Mouse (Mus musculus): Measurements from ENCODE around the gene Rptor. TPM values are rescaled to one million over a fixed set of nuclear protein-coding genes. Genes with fewer than 3 reads are reported as not detected.

Rptor gene
- polyA plus RNA-seq, 1 experiment from 2014 or later = 11.3 TPM

- Histone ChIP-seq H3K27ac (ENCODE audit: low read length) (no peak overlapping the region), H3K9me3 (ENCODE audit: control insufficient read depth, low read length) (no peaks in the 10 kb centered on the region), H3K4me3 (replicated peaks; ENCODE audit: low read length) (no peak overlapping the region), H3K4me2 (ENCODE audit: low read length) (no peak overlapping the region), H3K4me1 (replicated peaks; ENCODE audit: control insufficient read depth, insufficient read depth, low read length) (peaks cover 9% of the 10 kb centered on the region; the same call in 1 of the 2 replicates), H3K9ac (replicated peaks; ENCODE audit: low read depth, low read length) (no peak overlapping the region), H3K27me3 (replicated peaks; ENCODE audit: control insufficient read depth, insufficient read depth, low read length) (no peaks in the 10 kb centered on the region), H3K36me3 (ENCODE audit: control insufficient read depth, insufficient read depth) (no peaks in the 10 kb centered on the region)
- no peak for ATAC-seq
- WGBS = 88% methylated on average over 9 of the region's 9 CpGs
These were observed 122.0 kb downstream of the Rptor start for GRCm38 (mm10) chr11:119724709-119725108.

DNA sequence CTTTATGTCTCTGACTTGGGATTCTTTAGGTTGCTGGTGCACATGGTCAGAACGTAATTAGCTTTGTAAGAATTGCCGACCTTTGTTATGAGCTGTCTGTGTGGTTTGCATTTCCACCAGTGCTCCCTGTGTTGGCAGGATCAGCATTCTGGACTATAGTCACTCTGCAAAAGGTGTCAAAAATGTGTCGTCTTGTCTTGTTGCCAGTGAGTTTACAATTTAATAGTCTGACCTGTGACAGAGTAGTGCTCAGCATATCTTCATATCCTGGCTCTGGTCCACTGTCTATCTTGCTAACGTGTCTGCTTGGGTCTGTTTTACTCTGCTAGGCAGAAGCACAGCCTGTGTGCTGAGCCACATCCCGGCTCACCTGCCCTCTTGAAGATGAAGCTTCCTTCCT lies 128.7 kb downstream of the Rptor start:
- no peaks in the 10 kb centered on the region for H3K9me3 ChIP-seq (ENCODE audit: control insufficient read depth, low read length)
- no peaks in the 10 kb centered on the region for H3K27me3 ChIP-seq (replicated peaks; ENCODE audit: control insufficient read depth, insufficient read depth, low read length)
- WGBS = 73% methylated on average over 5 of the region's 5 CpGs
- H3K9ac ChIP-seq (replicated peaks; ENCODE audit: low read depth, low read length) = no peak overlapping the region
- no peaks in the 10 kb centered on the region for H3K36me3 ChIP-seq (ENCODE audit: control insufficient read depth, insufficient read depth)
- H3K4me1 ChIP-seq (replicated peaks; ENCODE audit: control insufficient read depth, insufficient read depth, low read length) = no peaks in the 10 kb centered on the region
- H3K4me2 ChIP-seq (ENCODE audit: low read length) = no peak overlapping the region
- no peak overlapping the region for H3K27ac ChIP-seq (ENCODE audit: low read length)
- no peak overlapping the region for H3K4me3 ChIP-seq (replicated peaks; ENCODE audit: low read length)
- ATAC-seq = no peak

DNA sequence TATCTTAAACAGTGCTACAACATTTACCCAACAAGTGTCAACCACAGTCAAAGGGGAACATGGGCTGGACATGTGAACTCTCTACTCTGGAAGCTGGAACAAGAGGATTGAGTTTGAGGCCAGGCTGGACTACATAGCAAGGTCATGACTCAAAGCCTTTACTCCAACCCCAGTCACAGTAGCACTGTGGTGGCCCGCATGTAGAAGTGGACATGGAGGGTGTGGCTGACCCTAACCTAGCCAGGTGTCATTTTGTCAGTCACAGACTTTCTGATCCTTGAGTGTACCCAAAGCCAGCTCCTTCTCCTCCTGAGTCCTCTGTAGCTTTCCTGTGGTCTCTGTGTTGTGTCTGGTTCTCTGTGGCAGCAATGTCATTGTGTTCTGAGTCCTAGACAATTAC lies 129.7 kb downstream of the Rptor start:
- Histone ChIP-seq H3K27ac (ENCODE audit: low read length) (no peak overlapping the region), H3K4me2 (ENCODE audit: low read length) (no peak overlapping the region), H3K4me3 (replicated peaks; ENCODE audit: low read length) (no peak overlapping the region), H3K4me1 (replicated peaks; ENCODE audit: control insufficient read depth, insufficient read depth, low read length) (no peaks in the 10 kb centered on the region), H3K36me3 (ENCODE audit: control insufficient read depth, insufficient read depth) (no peaks in the 10 kb centered on the region), H3K9me3 (ENCODE audit: control insufficient read depth, low read length) (no peaks in the 10 kb centered on the region), H3K9ac (replicated peaks; ENCODE audit: low read depth, low read length) (no peak overlapping the region), H3K27me3 (replicated peaks; ENCODE audit: control insufficient read depth, insufficient read depth, low read length) (no peaks in the 10 kb centered on the region)
- ATAC-seq = no peak
- 96% methylated on average over 1 of the region's 1 CpGs for WGBS

DNA sequence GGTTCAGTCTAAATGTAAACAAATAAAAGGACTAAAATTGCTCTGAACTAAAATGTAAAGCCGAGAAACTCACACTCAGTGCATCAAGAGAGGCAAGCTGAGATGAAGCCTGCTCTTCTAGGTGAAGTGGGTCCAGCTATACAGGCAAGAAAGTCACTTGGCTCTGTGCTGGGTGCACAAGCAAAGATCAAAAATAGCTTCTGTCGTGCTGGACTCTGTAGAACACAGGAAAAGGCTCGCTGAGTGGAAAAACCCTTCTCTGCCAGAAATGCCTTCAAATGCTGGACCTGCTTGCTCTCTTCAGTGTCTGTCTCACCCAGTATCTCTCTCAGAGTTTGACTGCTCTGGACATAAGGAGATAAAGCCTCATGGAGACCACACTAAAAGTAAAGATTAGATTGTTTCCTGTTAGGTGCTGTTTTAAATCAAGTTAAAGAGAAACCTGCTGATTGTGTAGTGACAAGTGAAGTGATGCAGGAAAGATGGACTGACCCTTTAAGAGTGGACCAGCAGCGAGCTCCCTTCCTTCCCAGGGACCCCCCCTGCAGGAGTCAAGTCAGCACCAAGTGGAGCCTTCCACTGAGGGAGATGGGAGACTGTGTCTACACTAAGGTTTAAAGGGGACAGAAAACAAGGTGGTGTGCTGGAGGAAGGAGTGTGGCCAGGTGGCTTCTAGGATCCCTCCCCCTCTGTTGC lies 130.4 kb downstream of the Rptor start:
- Histone ChIP-seq H3K4me2 (ENCODE audit: low read length) (no peak overlapping the region), H3K27me3 (replicated peaks; ENCODE audit: control insufficient read depth, insufficient read depth, low read length) (no peaks in the 10 kb centered on the region), H3K36me3 (ENCODE audit: control insufficient read depth, insufficient read depth) (no peaks in the 10 kb centered on the region), H3K27ac (ENCODE audit: low read length) (no peak overlapping the region), H3K9ac (replicated peaks; ENCODE audit: low read depth, low read length) (no peak overlapping the region), H3K4me3 (replicated peaks; ENCODE audit: low read length) (no peak overlapping the region), H3K9me3 (ENCODE audit: control insufficient read depth, low read length) (no peaks in the 10 kb centered on the region), H3K4me1 (replicated peaks; ENCODE audit: control insufficient read depth, insufficient read depth, low read length) (no peaks in the 10 kb centered on the region; the same call in 1 of the 2 replicates)
- no peak for ATAC-seq
- 78% methylated on average over 4 of the region's 4 CpGs for WGBS

DNA sequence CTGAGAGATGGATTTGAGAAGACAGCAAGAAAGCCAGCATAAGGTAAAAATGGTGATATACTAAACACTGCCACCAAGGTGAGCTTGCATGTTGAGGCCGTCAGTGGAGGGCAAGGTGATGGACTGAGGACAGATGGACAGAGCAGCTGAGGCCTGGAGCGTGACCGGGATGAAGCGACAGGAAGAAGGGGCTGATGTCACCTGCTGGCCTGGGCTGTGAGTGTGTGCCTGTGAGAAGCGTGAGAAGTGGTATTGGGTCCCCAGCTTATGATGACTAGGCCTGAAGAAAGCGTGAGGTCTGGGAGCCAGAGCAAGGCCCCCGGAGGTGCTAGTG lies 130.9 kb downstream of the Rptor start:
- Histone ChIP-seq H3K4me3 (replicated peaks; ENCODE audit: low read length) (no peak overlapping the region), H3K27ac (ENCODE audit: low read length) (no peak overlapping the region), H3K9me3 (ENCODE audit: control insufficient read depth, low read length) (no peaks in the 10 kb centered on the region), H3K36me3 (ENCODE audit: control insufficient read depth, insufficient read depth) (no peaks in the 10 kb centered on the region), H3K4me1 (replicated peaks; ENCODE audit: control insufficient read depth, insufficient read depth, low read length) (peaks cover 5% of the 10 kb centered on the region), H3K9ac (replicated peaks; ENCODE audit: low read depth, low read length) (no peak overlapping the region), H3K4me2 (ENCODE audit: low read length) (no peak overlapping the region), H3K27me3 (replicated peaks; ENCODE audit: control insufficient read depth, insufficient read depth, low read length) (no peaks in the 10 kb centered on the region)
- WGBS = 95% methylated on average over 7 of the region's 7 CpGs
- ATAC-seq = no peak

DNA sequence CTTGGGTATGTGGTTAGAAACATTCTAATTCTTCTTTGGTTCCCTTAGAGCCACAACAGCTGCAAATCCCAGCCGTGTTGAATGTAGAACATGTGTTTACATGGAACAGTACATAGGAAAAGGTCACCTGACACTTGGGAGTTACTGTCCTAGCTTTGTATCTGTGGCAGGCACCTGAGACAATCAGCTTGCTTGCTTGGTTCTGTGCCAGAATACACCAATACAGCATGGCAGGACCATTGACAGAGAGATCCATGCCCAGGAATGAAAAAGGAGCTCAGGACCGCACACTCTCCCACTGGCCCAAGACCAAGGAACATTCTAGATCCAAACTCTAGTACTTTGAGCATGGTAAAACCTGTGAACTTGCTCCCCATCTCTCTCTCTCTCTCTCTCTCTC lies 132.4 kb downstream of the Rptor start:
- 68% methylated on average over 2 of the region's 2 CpGs for WGBS
- Histone ChIP-seq H3K27me3 (replicated peaks; ENCODE audit: control insufficient read depth, insufficient read depth, low read length) (no peaks in the 10 kb centered on the region), H3K9ac (replicated peaks; ENCODE audit: low read depth, low read length) (no peak overlapping the region), H3K9me3 (ENCODE audit: control insufficient read depth, low read length) (no peaks in the 10 kb centered on the region), H3K4me1 (replicated peaks; ENCODE audit: control insufficient read depth, insufficient read depth, low read length) (peaks cover 18% of the 10 kb centered on the region), H3K27ac (ENCODE audit: low read length) (no peak overlapping the region), H3K4me2 (ENCODE audit: low read length) (no peak overlapping the region), H3K36me3 (ENCODE audit: control insufficient read depth, insufficient read depth) (no peaks in the 10 kb centered on the region), H3K4me3 (replicated peaks; ENCODE audit: low read length) (no peak overlapping the region)
- ATAC-seq = no peak

GRCm38 (mm10) chr11:119738990-119739846 lies 136.5 kb downstream of the Rptor start:
- Histone ChIP-seq H3K9me3 (ENCODE audit: control insufficient read depth, low read length) (no peaks in the 10 kb centered on the region), H3K4me2 (ENCODE audit: low read length) (no peak overlapping the region), H3K4me1 (replicated peaks; ENCODE audit: control insufficient read depth, insufficient read depth, low read length) (peaks cover 18% of the 10 kb centered on the region), H3K4me3 (replicated peaks; ENCODE audit: low read length) (no peak overlapping the region), H3K27me3 (replicated peaks; ENCODE audit: control insufficient read depth, insufficient read depth, low read length) (no peaks in the 10 kb centered on the region), H3K36me3 (ENCODE audit: control insufficient read depth, insufficient read depth) (no peaks in the 10 kb centered on the region), H3K9ac (replicated peaks; ENCODE audit: low read depth, low read length) (no peak overlapping the region), H3K27ac (ENCODE audit: low read length) (peak overlapping the region; percentile 75)
- peak; percentile 92 for ATAC-seq
- WGBS = 14% methylated on average over 7 of the region's 7 CpGs

DNA sequence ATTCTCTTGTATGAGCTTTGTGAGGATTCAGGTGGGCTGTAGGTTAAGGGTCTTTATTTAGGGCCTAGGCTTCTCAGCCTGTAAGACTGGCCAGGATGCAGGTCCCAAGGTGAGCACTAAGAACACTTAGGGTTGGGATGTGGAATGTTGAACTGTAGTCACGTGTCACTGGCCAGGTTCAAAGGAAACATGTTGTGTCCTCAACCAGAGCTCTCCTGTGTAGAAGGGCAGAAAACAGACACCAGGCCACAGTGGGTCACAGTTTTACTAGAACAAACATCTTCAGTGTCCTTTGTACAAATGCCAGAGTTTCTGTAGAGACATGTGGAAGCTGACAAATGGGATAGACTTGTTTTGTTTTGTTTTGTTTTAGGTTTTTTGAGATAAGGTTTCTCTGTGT lies 138.7 kb downstream of the Rptor start:
- no peaks in the 10 kb centered on the region for H3K36me3 ChIP-seq (ENCODE audit: control insufficient read depth, insufficient read depth)
- whole genome bisulfite sequencing = 91% methylated on average over 1 of the region's 1 CpGs
- peaks cover 33% of the 10 kb centered on the region for H3K4me1 ChIP-seq (replicated peaks; ENCODE audit: control insufficient read depth, insufficient read depth, low read length)
- no peak for ATAC-seq
- H3K27me3 ChIP-seq (replicated peaks; ENCODE audit: control insufficient read depth, insufficient read depth, low read length) = no peaks in the 10 kb centered on the region
- no peak overlapping the region for H3K27ac ChIP-seq (ENCODE audit: low read length)
- H3K4me3 ChIP-seq (replicated peaks; ENCODE audit: low read length) = no peak overlapping the region
- H3K4me2 ChIP-seq (ENCODE audit: low read length) = no peak overlapping the region
- no peaks in the 10 kb centered on the region for H3K9me3 ChIP-seq (ENCODE audit: control insufficient read depth, low read length)
- H3K9ac ChIP-seq (replicated peaks; ENCODE audit: low read depth, low read length) = no peak overlapping the region

GRCm38 (mm10) chr11:119744436-119744835 lies 141.7 kb downstream of the Rptor start:
- no peak overlapping the region for H3K4me3 ChIP-seq (replicated peaks; ENCODE audit: low read length)
- no peaks in the 10 kb centered on the region for H3K27me3 ChIP-seq (replicated peaks; ENCODE audit: control insufficient read depth, insufficient read depth, low read length)
- no peak for ATAC-seq
- peaks cover 20% of the 10 kb centered on the region for H3K4me1 ChIP-seq (replicated peaks; ENCODE audit: control insufficient read depth, insufficient read depth, low read length)
- no peaks in the 10 kb centered on the region for H3K9me3 ChIP-seq (ENCODE audit: control insufficient read depth, low read length)
- 41% methylated on average over 4 of the region's 4 CpGs for WGBS
- H3K27ac ChIP-seq (ENCODE audit: low read length) = no peak overlapping the region
- H3K36me3 ChIP-seq (ENCODE audit: control insufficient read depth, insufficient read depth) = no peaks in the 10 kb centered on the region
- H3K4me2 ChIP-seq (ENCODE audit: low read length) = no peak overlapping the region
- no peak overlapping the region for H3K9ac ChIP-seq (replicated peaks; ENCODE audit: low read depth, low read length)
